Comparison of ENCODE assay signal across 14 mouse cellular contexts in genomic region chr6:120714806-120715205, GRCm38 (mm10). TPM values are rescaled to one million over a fixed set of nuclear protein-coding genes. Genes with fewer than 3 reads are reported as not detected.
A peak's percentile ranks its signal among the peaks of the same experiment; 100 is the strongest.
DNase-seq lines count a peak whose midpoint lies in the region; ATAC-seq and TF ChIP-seq lines count a peak whose summit lies in the region.
"Had no signal": no experiment of that assay in that cellular context is flagged by ENCODE, and none has a peak within 500 bp of the region (broad histone marks: within the 10 kb centered on the region; RNA-seq: fewer than 3 reads in every experiment).

No protein-coding gene starts in this region.

- H3K9ac ChIP-seq in forebrain, postnatal 0 days = no peak overlapping the region
- no peak overlapping the region for H3K9ac ChIP-seq in lung, embryonic 14.5 days
- no peak overlapping the region for H3K9ac ChIP-seq in forebrain, embryonic 15.5 days (replicated peaks)
- H3K9ac ChIP-seq: limb, embryonic 13.5 days had no signal

- TF ChIP-seq POLR2A in brain, embryonic 14.5 days (IDR thresholded peaks at IDR 0.05; ENCODE audit: borderline replicate concordance, extremely low read depth, insufficient read depth, insufficient read length, poor library complexity, severe bottlenecking) = no peak
- no peak for TF ChIP-seq POLR2A in thymus, adult 2 months (IDR thresholded peaks at IDR 0.05; ENCODE audit: control insufficient read depth, extremely low read depth, insufficient read depth, low read length, poor library complexity)

- no peak overlapping the region for H3K4me3 ChIP-seq in forebrain, embryonic 10.5 days
- H3K4me3 ChIP-seq in forebrain, postnatal 0 days (ENCODE audit: low read depth, low read length) = no peak overlapping the region
- no peak overlapping the region for H3K4me3 ChIP-seq in lung, embryonic 14.5 days (ENCODE audit: low read depth, low read length)
- H3K4me3 ChIP-seq in forebrain, embryonic 15.5 days = no peak overlapping the region
- no peak overlapping the region for H3K4me3 ChIP-seq in thymus, adult 2 months (ENCODE audit: control insufficient read depth, insufficient read depth, low read length)
- H3K4me3 ChIP-seq: limb, embryonic 13.5 days had no signal

- no peak for DNase-seq in forebrain, embryonic 10.5 days (ENCODE audit: extremely low spot score, low spot score)
- no peak for DNase-seq in forebrain, postnatal 0 days
- DNase-seq in lung, embryonic 14.5 days = peak; percentile 11
- DNase-seq in lung, adult 18-20 months = no peak
- DNase-seq in brain, embryonic 14.5 days (ENCODE audit: low read depth) = peak; percentile 30
- no peak for DNase-seq in right cerebral cortex, adult 18-20 months
- DNase-seq in thymus, adult 2 months = no peak
- DNase-seq: cerebellum, adult 2 months; gastrocnemius, postnatal 14 days; kidney, adult 2 months; thymus, postnatal 14 days had no signal

- 73% methylated on average over 3 of the region's 3 CpGs for WGBS in forebrain, embryonic 10.5 days
- WGBS in forebrain, postnatal 0 days = 62% methylated on average over 3 of the region's 3 CpGs
- WGBS in lung, embryonic 14.5 days = 88% methylated on average over 3 of the region's 3 CpGs
- 64% methylated on average over 3 of the region's 3 CpGs for WGBS in forebrain, embryonic 15.5 days
- 95% methylated on average over 3 of the region's 3 CpGs for WGBS in thymus, adult 2 months

- H3K27me3 ChIP-seq in forebrain, embryonic 10.5 days (ENCODE audit: poor library complexity, severe bottlenecking) = no peaks in the 10 kb centered on the region
- H3K27me3 ChIP-seq in forebrain, postnatal 0 days (ENCODE audit: insufficient read depth, low read length) = no peaks in the 10 kb centered on the region
- H3K27me3 ChIP-seq in lung, embryonic 14.5 days (ENCODE audit: insufficient read depth, low read length) = no peaks in the 10 kb centered on the region
- no peaks in the 10 kb centered on the region for H3K27me3 ChIP-seq in forebrain, embryonic 15.5 days
- no peaks in the 10 kb centered on the region for H3K27me3 ChIP-seq in thymus, adult 2 months (ENCODE audit: control insufficient read depth, insufficient read depth, low read length)
- H3K27me3 ChIP-seq: limb, embryonic 13.5 days had no signal

- no peak for TF ChIP-seq CTCF in forebrain, postnatal 0 days (IDR thresholded peaks at IDR 0.05; ENCODE audit: low read depth)
- no peak for TF ChIP-seq CTCF in lung, embryonic 14.5 days (IDR thresholded peaks at IDR 0.05; ENCODE audit: low read depth)
- TF ChIP-seq CTCF in brain, embryonic 14.5 days (IDR thresholded peaks at IDR 0.05; ENCODE audit: borderline replicate concordance, extremely low read depth, insufficient read depth, insufficient read length) = no peak
- TF ChIP-seq CTCF in thymus, adult 2 months (IDR thresholded peaks at IDR 0.05; ENCODE audit: borderline replicate concordance, control insufficient read depth, extremely low read depth, insufficient read depth, low read length, poor library complexity) = no peak

- peaks cover 63% of the 10 kb centered on the region for H3K4me1 ChIP-seq in forebrain, embryonic 10.5 days
- H3K4me1 ChIP-seq in forebrain, postnatal 0 days (ENCODE audit: insufficient read depth) = peaks cover 7% of the 10 kb centered on the region; the same call in 1 of the 2 replicates
- no peaks in the 10 kb centered on the region for H3K4me1 ChIP-seq in lung, embryonic 14.5 days (ENCODE audit: insufficient read depth)
- peaks cover 22% of the 10 kb centered on the region for H3K4me1 ChIP-seq in forebrain, embryonic 15.5 days
- no peaks in the 10 kb centered on the region for H3K4me1 ChIP-seq in thymus, adult 2 months (replicated peaks; ENCODE audit: control insufficient read depth, insufficient read depth, low read length)

- H3K36me3 ChIP-seq in forebrain, embryonic 10.5 days (replicated peaks) = no peaks in the 10 kb centered on the region
- H3K36me3 ChIP-seq in forebrain, postnatal 0 days (ENCODE audit: insufficient read depth) = no peaks in the 10 kb centered on the region
- no peaks in the 10 kb centered on the region for H3K36me3 ChIP-seq in lung, embryonic 14.5 days (ENCODE audit: insufficient read depth)
- H3K36me3 ChIP-seq in forebrain, embryonic 15.5 days = no peaks in the 10 kb centered on the region
- H3K36me3 ChIP-seq in thymus, adult 2 months (ENCODE audit: control insufficient read depth, insufficient read depth, low read length) = no peaks in the 10 kb centered on the region
- H3K36me3 ChIP-seq: limb, embryonic 13.5 days had no signal

- H3K9me3 ChIP-seq in forebrain, embryonic 10.5 days = no peaks in the 10 kb centered on the region
- H3K9me3 ChIP-seq in forebrain, postnatal 0 days (ENCODE audit: low read length) = no peaks in the 10 kb centered on the region
- no peaks in the 10 kb centered on the region for H3K9me3 ChIP-seq in lung, embryonic 14.5 days (ENCODE audit: low read depth, low read length)
- H3K9me3 ChIP-seq in forebrain, embryonic 15.5 days = no peaks in the 10 kb centered on the region
- H3K9me3 ChIP-seq: limb, embryonic 13.5 days had no signal

- no peak overlapping the region for H3K4me2 ChIP-seq in forebrain, postnatal 0 days (ENCODE audit: low read depth)
- no peak overlapping the region for H3K4me2 ChIP-seq in lung, embryonic 14.5 days
- no peak overlapping the region for H3K4me2 ChIP-seq in forebrain, embryonic 15.5 days (replicated peaks)
- H3K4me2 ChIP-seq: limb, embryonic 13.5 days had no signal

- H3K27ac ChIP-seq in forebrain, embryonic 10.5 days = peak overlapping the region; percentile 80; the same call in 1 of the 2 replicates
- no peak overlapping the region for H3K27ac ChIP-seq in forebrain, postnatal 0 days (ENCODE audit: low read depth, low read length)
- H3K27ac ChIP-seq in lung, embryonic 14.5 days (ENCODE audit: low read depth) = no peak overlapping the region
- 0 out of 2 replicates have a peak overlapping the region, but pooled peaks have one; percentile 4 for H3K27ac ChIP-seq in forebrain, embryonic 15.5 days (replicated peaks)
- H3K27ac ChIP-seq in thymus, adult 2 months (ENCODE audit: control insufficient read depth, insufficient read depth, low read length) = no peak overlapping the region
- H3K27ac ChIP-seq: limb, embryonic 13.5 days; macrophage had no signal

- no peak for ATAC-seq in forebrain, postnatal 0 days
- ATAC-seq in lung, embryonic 14.5 days (ENCODE audit: insufficient read depth) = peak; percentile 38; the same call in 1 of the 2 replicates
- no peak for ATAC-seq in forebrain, embryonic 15.5 days (replicated peaks)

RNA-seq across cellular contexts. Expression of gene Cecr2, which starts 48.6 kb away (rescaled TPM):
- polyA plus RNA-seq in forebrain, embryonic 10.5 days (2016; fragmentation: Nextera tagmentation; extraction: Ambion mirVana) = 13.0 and 14.5 TPM in 2 replicates
- total RNA-seq in forebrain, postnatal 0 days (2014; rRNA removed) = 3.2 and 4.1 TPM in 2 replicates
- 0.96 and 1.1 TPM in 2 replicates for polyA plus RNA-seq in forebrain, postnatal 0 days (2015; fragmentation: Nextera tagmentation; extraction: Ambion mirVana)
- polyA plus RNA-seq in lung, embryonic 14.5 days (2014; fragmentation: Nextera tagmentation; extraction: Ambion mirVana) = 3.8 and 4.1 TPM in 2 replicates
- 9.3 and 10.4 TPM in 2 replicates for polyA plus RNA-seq in brain, embryonic 14.5 days (2012; rRNA removed)
- 5.7 and 7.1 TPM in 2 replicates for polyA plus RNA-seq in forebrain, embryonic 15.5 days (2015; fragmentation: Nextera tagmentation; extraction: Ambion mirVana)
- 1.6 and 2.1 TPM in 2 replicates for polyA plus RNA-seq in thymus, adult 2 months (2012; rRNA removed)
- polyA plus RNA-seq: macrophage had no signal

RNA-seq across cellular contexts. Expression of gene Slc25a18, which starts 58.6 kb away (rescaled TPM):
- 0.14 and 0.29 TPM in 2 replicates for polyA plus RNA-seq in forebrain, embryonic 10.5 days (2016; fragmentation: Nextera tagmentation; extraction: Ambion mirVana)
- 24.2 and 25.1 TPM in 2 replicates for total RNA-seq in forebrain, postnatal 0 days (2014; rRNA removed)
- 14.4 and 21.1 TPM in 2 replicates for polyA plus RNA-seq in forebrain, postnatal 0 days (2015; fragmentation: Nextera tagmentation; extraction: Ambion mirVana)
- polyA plus RNA-seq in lung, embryonic 14.5 days (2014; fragmentation: Nextera tagmentation; extraction: Ambion mirVana) = 0.09 TPM in 2 replicates
- polyA plus RNA-seq in brain, embryonic 14.5 days (2012; rRNA removed) = 6.1 and 10.1 TPM in 2 replicates
- 1.3 and 3.2 TPM in 2 replicates for polyA plus RNA-seq in forebrain, embryonic 15.5 days (2015; fragmentation: Nextera tagmentation; extraction: Ambion mirVana)
- polyA plus RNA-seq in thymus, adult 2 months (2012; rRNA removed) = 0.12 and 0.14 TPM in 2 replicates

Comparison
In these comparisons a context has a peak if more than half of its experiments do, and no peak if none do; other contexts are left out.
1. DNase-seq: peak in lung, embryonic 14.5 days (single experiment) and brain, embryonic 14.5 days (single experiment); none in forebrain, embryonic 10.5 days (single experiment), forebrain, postnatal 0 days (single experiment), lung, adult 18-20 months (0 of 2), right cerebral cortex, adult 18-20 months (single experiment) and thymus, adult 2 months (single experiment).
2. H3K27ac ChIP-seq: peak in forebrain, embryonic 10.5 days (single experiment) and forebrain, embryonic 15.5 days (single experiment); none in forebrain, postnatal 0 days (single experiment), lung, embryonic 14.5 days (single experiment) and thymus, adult 2 months (single experiment).